Mouse (Mus musculus) embryo, embryonic 9.5 days (tissue): ENCODE measurements around the gene 1700067K01Rik.
A peak's percentile ranks its signal among the peaks of the same experiment; 100 is the strongest.

Source experiments
- DNase-seq: peaks from one replicate; pipeline ENCODE4 v3.0.0-alpha.2; 2017; ENCODE audit errors: extremely low spot score

The 1700067K01Rik gene

DNA sequence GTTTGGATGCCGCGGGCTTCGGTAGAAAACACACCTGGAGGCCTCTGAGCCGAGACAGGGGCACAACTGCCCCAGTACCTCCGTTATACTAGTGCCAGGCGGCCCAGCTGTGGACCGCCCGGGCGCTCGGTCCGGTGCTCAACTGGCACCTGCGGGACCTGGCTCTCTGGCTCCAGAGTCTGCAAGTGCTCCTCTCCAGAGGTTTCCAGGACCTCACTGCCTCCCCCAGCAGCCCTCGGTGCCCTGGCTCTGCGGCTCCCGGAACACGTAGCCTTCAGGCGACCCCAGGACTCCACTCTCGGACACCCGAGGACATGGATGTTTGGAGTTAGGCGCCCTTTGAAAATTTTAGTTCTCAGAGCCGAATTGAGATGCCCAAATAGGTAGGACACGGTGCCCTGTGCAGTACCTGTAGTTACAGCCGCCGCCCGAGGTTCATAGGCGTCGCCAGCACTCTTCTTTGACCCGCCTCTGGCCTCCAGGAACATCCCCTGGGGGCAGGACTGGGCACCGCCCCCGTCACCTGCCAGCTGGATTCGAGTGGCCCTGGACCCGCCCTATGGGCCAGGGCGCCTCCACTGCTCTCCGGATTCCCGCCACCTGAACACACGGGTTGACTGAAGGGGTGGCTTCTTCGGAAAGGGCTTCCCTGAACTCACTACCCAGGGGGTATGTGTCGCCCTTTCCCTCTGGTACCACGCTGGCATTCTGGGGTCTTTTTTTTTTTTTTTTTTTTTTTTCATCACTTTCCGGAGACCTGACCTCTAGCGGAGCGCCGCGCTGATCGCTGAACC is 10.6 kb downstream of the 1700067K01Rik start, which contains the start of gene 2210011C24Rik:
Gene 2210011C24Rik, minus strand, starts transcription at position 467 of the 794 bp plus-strand sequence.
- DNase-seq: no peak

DNA sequence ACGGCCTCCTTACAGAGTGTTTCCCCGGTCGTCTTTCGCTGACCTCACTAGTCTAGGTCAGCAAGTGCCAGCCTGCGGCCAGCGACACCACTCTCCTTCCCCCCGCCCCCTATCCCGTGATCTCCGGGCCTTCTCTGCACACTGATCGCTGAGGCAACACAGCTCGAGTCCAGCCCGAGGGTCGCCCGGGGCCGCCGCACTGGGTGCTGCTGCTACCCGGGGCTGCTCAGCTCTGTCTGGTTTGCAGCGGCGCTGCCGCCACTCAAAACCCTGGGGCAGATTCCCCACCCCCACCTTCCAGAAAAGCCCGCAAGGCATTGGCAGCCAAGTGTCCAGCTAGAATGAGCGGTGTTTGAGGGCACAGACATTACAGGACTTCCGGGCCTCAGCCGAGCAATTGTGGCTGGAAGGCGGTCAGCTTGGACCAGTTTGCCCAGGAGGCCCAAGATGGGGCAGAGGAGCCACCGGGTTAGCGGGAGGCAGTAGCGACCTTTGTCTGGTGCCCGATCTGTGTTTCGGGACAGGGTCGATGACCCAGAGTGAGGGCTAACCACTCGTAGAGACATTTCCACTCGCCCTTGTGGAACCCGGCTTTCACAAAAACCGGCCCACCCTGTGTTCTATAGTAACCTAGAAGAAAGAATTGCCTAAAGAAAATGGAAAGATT is 11.3 kb downstream of the 1700067K01Rik start:
- no peak for DNase-seq

- no peak for DNase-seq
Observed at GRCm38 (mm10) chr8:84015833-84016232, 14.5 kb downstream of the 1700067K01Rik start.

- DNase-seq: no peak
Observed at GRCm38 (mm10) chr8:84019738-84020137, 18.4 kb downstream of the 1700067K01Rik start.

- DNase-seq: no peak
Observed at GRCm38 (mm10) chr8:84021096-84021495, 19.8 kb downstream of the 1700067K01Rik start, which contains the start of gene Palm3. Palm3 (plus strand) TSS chr8:84021471.

DNA sequence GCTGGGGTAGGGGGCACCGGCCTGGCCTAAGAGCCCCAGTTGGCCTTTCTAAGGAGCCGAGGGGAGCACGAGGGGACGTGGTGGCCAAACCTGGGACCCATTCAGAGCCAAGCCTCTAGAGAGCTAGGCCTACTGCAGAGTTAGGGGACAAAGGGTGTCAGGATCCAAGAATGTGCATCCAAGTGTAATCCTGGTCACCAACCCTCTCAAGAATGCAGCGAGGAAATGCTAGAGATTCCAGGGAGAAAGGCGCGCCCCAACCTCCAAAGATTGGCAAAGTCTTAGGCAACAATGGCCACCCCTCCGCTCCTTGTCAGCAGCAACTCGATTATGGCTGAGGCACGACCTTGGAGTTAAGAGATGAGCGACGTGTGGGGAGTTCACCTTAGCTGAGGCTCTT is 20.3 kb downstream of the 1700067K01Rik start:
- no peak for DNase-seq

GRCm38 (mm10) chr8:84023085-84023484 is 21.8 kb downstream of the 1700067K01Rik start:
- DNase-seq: no peak

DNA sequence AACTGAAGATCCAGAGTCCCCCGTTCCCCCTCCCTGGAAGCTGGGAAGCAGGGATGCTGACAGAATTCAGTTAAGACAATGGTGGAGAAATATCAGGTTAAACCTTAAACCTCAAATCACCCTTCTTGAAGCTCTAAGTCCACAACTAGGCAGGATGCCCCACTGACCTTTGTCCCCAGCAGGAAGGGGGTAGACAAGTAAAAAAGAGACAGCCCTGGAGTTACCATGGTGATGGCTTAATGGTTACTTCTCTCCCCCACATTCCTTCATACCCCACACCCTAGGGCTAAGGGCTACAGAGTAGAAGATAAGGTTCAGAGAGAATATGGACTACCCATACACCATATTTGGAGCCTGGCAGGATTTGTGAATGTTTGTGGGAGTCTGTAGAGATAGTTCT is 22.3 kb downstream of the 1700067K01Rik start:
- DNase-seq: no peak

DNA sequence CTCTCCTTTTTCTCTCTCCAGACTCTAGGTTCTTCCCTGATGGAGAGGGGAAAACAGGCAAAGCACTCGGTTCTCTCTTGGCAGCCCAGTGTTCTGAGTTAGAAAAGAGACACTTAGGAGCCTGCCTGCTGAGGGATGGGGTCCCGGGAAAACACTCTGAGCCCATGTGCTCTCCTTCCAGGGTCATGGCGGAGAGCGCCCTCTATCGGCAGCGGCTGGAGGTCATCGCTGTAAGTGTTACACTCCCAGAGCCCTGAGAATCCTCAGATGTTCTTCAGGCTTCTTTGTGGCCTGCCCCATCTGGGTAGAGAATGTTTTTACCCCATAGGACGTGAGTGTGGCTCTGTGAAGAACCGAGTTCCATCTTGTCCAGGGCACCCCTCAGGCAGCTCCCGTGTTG is 22.9 kb downstream of the 1700067K01Rik start:
- DNase-seq: no peak

- no peak for DNase-seq
Observed at GRCm38 (mm10) chr8:84025863-84026262, 24.6 kb downstream of the 1700067K01Rik start.

- DNase-seq: no peak
Observed at GRCm38 (mm10) chr8:84027449-84027848, 26.1 kb downstream of the 1700067K01Rik start.

GRCm38 (mm10) chr8:84029272-84029671 is 28.0 kb downstream of the 1700067K01Rik start:
- DNase-seq: no peak

- no peak for DNase-seq
Observed at GRCm38 (mm10) chr8:84032777-84033176, 31.5 kb downstream of the 1700067K01Rik start.

GRCm38 (mm10) chr8:84038015-84038414 is 36.7 kb downstream of the 1700067K01Rik start:
- no peak for DNase-seq

GRCm38 (mm10) chr8:84039050-84039449 is 37.7 kb downstream of the 1700067K01Rik start:
- DNase-seq: peak; percentile 81

DNA sequence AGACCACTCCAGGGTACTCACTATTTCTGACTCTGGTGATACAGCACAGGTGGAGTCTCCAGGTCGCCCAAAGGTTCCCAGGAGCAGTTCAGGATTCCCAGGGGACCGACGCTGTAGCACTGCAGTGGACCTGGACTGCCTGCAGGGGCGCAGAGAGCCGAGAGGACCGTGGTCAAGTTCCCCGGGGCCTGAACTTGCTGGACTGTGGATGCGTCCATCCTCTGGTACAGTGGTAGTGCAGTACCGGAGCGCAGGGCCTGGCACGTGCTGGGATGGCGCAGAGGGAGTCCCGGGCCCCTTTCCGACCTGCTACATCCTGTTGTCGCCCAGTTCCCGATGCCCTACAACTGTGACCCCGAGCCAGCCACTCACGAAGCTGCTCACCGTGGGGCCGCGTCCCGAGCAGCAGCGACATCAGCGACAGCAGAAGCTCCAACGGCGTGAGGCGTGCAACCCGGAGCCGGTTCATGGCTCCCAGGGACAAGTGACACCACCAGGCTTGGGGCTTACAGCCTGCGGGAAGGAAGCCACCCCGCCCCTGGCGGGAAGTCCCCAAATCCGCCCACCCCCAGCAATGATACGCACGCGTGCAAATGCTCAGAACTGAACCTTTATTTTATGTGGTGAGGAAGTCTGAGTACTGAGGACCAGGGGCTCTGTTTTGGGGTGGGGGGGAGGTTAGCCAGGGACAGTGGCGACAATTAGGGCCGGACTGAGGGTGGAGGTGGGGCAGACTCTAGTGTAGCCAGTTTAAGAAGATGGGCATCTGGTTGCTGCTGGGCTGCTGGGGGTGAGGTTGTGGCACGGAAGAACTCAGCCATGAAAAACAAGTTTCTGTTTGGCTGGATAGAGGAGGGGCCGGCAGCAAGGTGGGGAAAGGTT is 41.0 kb downstream of the 1700067K01Rik start, which contains the start of gene Il27ra:
Gene Il27ra, minus strand, starts transcription at position 524 of the 882 bp plus-strand sequence.
- peak; percentile 72 for DNase-seq

- no peak for DNase-seq
Observed at GRCm38 (mm10) chr8:84042948-84043342, 41.6 kb downstream of the 1700067K01Rik start.

DNA sequence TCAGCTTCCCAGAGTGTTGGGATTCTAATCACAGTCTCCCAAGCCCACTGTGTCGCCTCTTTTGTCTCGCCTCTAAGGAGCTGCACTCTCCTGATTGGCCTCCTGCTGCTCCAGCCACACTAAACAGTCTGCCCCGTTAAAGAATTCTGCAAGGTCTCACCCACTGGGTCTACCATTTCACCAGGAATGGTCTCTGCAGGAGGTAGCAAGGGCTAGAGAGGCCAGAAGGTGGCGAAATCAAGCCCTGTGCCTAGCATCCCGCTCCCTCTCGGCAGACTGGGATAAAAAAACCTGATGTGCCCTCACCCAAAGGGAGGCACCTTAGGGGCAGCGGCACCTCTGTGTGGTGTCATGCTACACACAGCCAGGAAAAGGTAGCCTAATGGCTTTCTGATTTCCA is 42.8 kb downstream of the 1700067K01Rik start:
- DNase-seq: no peak

DNA sequence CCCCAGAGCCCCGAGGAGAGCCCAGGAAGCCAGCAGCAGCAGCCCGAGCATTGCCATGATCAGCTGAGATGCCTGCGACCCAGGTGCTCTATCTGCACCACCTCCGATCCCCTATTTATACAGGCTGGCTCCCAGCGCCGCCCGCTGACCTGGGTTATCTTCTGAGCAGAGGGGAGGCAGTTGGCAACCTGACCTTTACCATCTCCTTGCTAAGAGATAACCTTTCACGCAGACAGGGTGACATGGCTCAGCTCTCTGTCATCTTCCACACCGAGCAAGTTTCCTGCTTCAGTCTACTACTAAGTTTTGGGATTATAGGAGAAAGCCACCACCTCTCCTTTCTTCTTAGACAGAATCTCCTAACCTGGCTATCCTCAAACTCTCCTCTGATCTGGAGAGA is 43.6 kb downstream of the 1700067K01Rik start, which contains the start of gene Rln3:
Gene Rln3, minus strand, starts transcription at position 101 of the 400 bp plus-strand sequence.
- DNase-seq: no peak

DNA sequence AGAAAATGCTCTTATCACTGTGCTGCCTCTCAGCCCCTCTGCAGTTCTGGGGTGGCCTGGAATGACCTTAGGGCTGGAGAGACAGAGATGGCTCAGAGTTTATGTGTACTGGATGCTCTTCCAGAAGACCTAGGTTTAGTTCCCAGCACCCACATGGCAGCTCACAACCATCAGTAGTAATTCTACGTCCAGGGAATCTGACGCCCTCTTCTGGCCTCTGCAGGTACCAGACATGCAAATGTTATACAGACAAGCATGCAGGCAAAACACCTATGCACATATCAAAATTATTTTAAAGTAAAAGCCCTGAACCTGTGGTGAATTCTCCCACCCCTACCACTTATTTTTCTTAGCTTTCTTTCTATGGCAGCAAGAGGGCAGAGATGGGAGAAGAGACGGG is 45.2 kb downstream of the 1700067K01Rik start:
- DNase-seq: no peak

DNA sequence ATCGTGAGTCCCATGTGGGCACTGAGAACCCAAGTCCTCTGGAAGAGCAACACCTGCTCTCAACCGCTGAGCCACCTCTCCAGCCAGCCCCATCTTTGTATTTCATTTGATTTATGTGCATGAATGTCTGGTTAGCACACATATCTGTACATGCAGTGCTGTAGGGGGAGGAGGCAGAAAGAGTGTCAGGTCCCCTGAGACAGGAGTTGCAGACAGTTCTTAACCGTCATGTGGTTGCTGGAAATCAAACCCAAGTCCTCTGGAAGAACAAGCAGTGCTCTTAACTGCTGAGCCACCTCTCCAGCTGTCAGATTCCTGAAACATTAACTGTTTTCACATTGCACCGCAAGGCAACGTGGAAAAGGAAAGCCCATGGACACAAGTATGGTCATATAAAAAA is 46.9 kb downstream of the 1700067K01Rik start:
- DNase-seq: no peak

GRCm38 (mm10) chr8:84052746-84053145 is 51.4 kb downstream of the 1700067K01Rik start:
- no peak for DNase-seq
